Mouse (Mus musculus) urinary bladder, postnatal 4 days (tissue): ENCODE measurements around the gene Il25.
"Not testable (repeated sequence)": the region's sequence is repeated elsewhere in the genome, so short reads cannot be mapped to it uniquely, and the experiment has no call there.

Experiments
- DNase-seq, 2 experiments: peaks; one replicate each; pipeline ENCODE4 v3.0.0; 2021 to 2022; ENCODE audit warnings: low spot score in 2 of 2

Il25 gene

GRCm38 (mm10) chr14:54926401-54927158 lies 5.9 kb upstream of the Il25 start:
- peak; percentile 85 to 86 for DNase-seq

DNA sequence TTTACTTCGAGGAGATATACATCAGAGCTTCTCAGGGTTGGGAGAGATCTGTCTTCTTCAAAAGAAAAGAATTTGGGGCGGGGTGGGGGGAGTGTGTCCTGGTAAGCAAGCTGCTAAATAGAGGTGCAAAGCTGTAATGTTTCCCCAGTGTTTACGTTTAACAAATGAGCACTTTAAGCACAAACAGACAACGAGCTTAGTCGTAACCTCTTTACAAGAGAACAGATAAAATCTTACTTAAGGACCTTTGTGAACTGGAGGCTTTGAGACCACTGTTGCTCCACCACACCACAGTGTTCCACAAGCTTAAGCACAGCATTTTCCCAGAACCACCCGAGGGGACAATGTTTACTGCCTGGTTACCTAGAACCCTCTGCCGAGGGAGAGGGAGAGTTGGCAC lies 5.2 kb upstream of the Il25 start:
- DNase-seq = no peak

DNA sequence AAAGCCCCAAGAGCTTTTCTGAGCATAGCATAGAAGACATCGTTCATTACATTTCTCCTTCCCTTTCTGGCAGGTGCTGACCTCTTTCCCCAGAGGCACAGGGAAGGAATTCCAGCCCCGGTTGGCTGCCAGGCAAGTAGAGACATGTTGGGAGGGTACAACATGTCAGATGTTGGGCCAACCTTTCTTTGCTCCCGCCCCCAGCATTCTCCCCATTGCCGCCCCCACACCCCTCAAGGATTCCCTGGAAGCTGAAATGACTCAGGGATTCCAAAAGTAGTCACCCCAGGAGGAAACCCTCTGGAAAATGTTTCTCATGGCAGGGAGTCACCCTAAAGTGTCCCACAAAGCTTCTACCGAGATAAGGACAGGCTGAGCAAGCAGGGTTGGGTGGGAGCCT lies 2.7 kb upstream of the Il25 start:
- no peak for DNase-seq

GRCm38 (mm10) chr14:54930431-54930830 lies 2.1 kb upstream of the Il25 start:
- no peak for DNase-seq

- no peak for DNase-seq
These were observed 3.7 kb downstream of the Il25 start, which contains the start of gene Cmtm5 for GRCm38 (mm10) chr14:54935904-54936830. Gene Cmtm5 (plus strand): TSS chr14:54936261.

- no peak for DNase-seq
These were observed 4.3 kb downstream of the Il25 start for GRCm38 (mm10) chr14:54936831-54937160.

- DNase-seq = no peak
These were observed 5.1 kb downstream of the Il25 start for GRCm38 (mm10) chr14:54937361-54938182.

GRCm38 (mm10) chr14:54938431-54939219 lies 6.1 kb downstream of the Il25 start:
- no peak for DNase-seq

GRCm38 (mm10) chr14:54939434-54940175 lies 7.1 kb downstream of the Il25 start:
- DNase-seq = peak; percentile 62 to 73

DNA sequence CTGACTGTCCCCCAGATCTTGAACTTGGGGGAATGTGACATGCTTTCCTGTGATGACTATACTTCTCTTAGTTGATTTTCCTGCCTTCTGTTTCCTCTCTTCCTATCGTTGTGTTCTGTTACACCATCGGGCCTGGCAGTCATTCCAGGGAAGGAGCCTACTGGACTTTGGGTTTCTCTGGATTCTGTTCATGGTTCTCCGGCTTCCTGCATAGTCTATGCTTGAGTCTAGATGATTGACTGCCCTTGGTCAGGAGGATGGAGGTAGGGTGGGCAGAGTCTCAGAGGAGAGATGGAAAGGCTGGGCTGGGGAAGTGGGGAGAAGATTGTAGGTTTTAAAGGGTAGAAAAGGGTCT lies 7.7 kb downstream of the Il25 start:
- no peak for DNase-seq

- DNase-seq = no peak
These were observed 8.8 kb downstream of the Il25 start for GRCm38 (mm10) chr14:54941024-54941978.

DNA sequence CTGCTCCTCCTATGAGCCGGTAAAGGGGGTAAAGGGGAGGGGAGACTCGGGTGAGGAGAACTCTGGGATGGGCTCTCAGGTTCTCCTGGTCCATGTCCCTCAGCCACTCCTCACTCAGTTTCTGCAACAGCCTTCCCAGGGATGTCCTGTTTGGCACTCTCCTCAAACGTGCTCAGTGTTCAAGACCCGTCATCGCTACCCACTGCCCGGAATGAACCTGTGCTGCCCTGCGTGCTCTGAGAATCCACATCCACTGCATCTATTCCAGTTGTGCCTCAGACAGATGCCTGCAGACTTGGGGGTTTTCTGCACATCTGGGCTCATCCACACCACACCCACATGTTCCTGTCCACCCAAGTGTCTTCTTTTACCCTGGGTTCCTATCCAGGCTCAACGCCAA lies 10.0 kb downstream of the Il25 start:
- DNase-seq = no peak

GRCm38 (mm10) chr14:54943971-54944370 lies 11.5 kb downstream of the Il25 start:
- no peak for DNase-seq

- DNase-seq = no peak
These were observed 12.4 kb downstream of the Il25 start for GRCm38 (mm10) chr14:54944939-54945338.

GRCm38 (mm10) chr14:54945975-54946704 lies 13.6 kb downstream of the Il25 start:
- DNase-seq = no peak

- not testable (repeated sequence) for DNase-seq
These were observed 14.5 kb downstream of the Il25 start for GRCm38 (mm10) chr14:54947008-54947407.

GRCm38 (mm10) chr14:54948781-54949180 lies 16.3 kb downstream of the Il25 start:
- DNase-seq = no peak

DNA sequence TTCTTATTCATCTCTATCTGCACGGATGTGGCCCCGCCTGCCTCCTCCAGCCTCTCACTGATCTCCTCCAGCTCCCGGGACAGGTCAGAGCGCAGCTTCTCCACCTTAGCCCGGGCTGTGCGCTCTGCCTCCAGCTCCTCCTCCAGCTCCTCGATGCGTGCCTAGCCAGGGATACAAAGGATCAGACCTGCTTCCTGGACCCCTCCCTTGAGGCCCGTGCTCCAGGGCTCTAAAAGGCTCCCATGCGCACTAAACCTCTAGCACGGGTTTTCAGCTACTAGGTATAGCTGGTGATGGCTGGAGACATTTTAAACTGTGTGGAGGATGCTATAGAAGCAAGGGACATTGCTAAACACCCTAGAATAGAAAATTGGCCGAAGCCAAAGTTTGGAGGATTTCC lies 18.0 kb downstream of the Il25 start:
- no peak for DNase-seq

DNA sequence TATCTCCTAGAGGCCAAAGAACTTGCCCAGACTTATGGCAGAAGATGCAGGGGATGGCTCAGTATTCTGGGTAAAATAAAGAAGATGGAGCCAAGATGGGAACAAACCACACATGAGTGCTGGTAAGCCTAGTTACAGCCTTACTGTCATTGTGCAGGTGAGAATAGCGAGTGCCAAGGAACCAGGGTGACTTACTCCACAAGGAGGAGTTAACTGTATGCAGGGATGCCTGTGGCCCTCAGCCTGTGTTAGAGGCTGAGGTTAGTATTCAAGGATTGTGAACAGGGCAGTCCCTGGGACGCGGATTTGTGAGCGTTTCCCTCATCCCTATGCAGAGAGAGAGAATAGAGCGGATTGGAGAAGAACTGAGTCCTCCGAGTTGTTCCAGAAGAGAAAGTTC lies 19.1 kb downstream of the Il25 start:
- DNase-seq = no peak
